Mouse (Mus musculus): ENCODE measurements around the gene Camkv. TPM values are rescaled to one million over a fixed set of nuclear protein-coding genes. Genes with fewer than 3 reads are reported as not detected.

The Camkv gene
- total RNA-seq, 2 experiments from 2014 or later = 333 to 354 TPM

DNA sequence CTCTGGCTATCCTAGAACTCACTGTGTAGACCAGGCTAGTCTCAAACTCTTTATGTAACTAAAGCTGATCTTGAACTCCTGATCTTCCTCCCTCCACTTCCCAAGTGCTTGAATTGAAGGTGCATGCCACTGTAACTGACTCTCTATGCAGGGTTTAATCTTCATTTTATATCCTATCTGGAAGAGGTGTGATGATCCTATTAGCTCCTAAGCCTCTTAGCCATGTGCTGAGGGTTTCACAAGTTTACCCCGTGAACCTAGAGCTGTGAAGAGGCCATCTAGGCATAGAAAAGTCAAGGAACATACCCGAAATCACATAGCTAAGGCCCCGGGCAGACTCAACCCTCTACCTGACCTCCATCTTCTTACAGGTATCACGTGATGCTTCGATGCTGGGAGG is 16.0 kb upstream of the Camkv start:
- intact Hi-C loops (cut with DNase I) = no loop called here
- no peak for DNase-seq

GRCm38 (mm10) chr9:107923021-107923420 is 12.5 kb upstream of the Camkv start:
- peak; percentile 37 for DNase-seq
- intact Hi-C loops (cut with DNase I) = no loop called here

GRCm38 (mm10) chr9:107923956-107924355 is 11.5 kb upstream of the Camkv start:
- DNase-seq = no peak
- intact Hi-C loops (cut with DNase I) = no loop called here

DNA sequence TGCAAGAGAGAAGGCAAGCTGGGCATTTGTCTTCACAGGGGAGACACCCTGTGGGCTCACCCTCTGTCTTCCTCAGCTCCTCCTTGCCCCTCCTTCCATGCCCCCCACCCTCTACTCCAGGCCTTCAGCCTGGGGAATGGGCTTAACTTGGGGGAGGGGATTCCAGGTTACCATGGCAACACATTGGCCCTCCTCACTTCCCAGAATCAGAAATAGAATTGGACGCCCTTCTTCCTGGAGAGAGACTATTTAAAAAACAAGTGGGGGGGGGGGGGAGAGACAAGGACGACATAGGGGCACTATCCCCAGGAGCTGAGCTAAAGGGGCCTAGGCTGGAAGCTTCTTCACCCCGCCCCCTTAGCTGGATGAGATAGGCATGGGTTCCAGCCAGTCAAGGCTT is 10.2 kb upstream of the Camkv start:
- intact Hi-C loops (cut with DNase I) = no loop called here
- no peak for DNase-seq

DNA sequence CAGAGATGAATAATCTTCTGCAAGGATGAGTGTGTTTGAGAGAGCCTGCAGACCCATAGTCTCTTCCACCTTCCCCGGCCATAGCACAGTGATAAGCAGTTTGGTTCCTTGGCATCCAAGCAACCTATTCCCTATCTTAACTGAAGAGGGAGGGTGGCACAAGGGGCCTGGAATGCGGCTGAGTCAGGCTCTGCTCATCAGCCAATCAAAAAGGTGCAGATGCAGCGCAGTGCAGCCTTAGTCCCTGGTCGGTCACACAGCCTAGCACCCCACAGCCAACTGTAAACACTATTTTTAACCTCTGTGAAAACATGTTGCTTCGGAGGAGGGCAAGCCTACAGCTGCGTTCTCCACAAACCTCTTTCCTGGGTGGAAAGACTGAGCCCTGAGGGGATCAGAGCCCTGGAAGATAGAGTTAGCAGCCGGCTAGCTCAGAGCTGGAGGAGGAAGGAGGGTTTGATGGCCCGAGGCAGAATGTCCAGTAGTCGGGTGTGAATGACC is 8.5 kb upstream of the Camkv start:
- DNase-seq = no peak
- intact Hi-C loops (cut with DNase I) = no loop called here

GRCm38 (mm10) chr9:107927749-107928148 is 7.7 kb upstream of the Camkv start:
- peak; percentile 68 for DNase-seq
- intact Hi-C loops (cut with DNase I) = no loop called here

DNA sequence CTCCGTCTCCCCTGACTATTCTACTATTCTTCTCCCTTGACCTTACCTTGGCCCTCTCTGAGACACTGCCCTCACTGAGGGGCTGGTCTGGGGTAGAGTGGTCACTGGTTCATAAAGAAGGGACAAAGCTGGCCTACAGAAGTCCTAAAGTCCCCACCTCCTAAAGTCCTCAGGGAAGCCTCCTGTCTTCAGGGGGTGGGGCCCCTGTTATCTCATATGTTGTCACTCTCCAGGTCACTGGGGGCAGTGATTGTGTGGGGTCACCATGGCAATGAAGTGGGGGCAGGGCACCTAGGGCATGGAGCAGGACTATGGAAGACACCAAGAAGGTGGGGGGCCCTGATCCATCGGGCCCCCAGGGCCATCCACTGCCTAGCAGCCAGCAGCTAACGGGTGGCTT is 7.3 kb upstream of the Camkv start, which contains the start of gene Actl11:
Gene Actl11 (plus strand): TSS at position 301 of the 400 bp plus-strand sequence.
- intact Hi-C loops (cut with DNase I) = no loop called here

GRCm38 (mm10) chr9:107932221-107932620 is 3.3 kb upstream of the Camkv start:
- no peak for DNase-seq
- intact Hi-C loops (cut with DNase I) = no loop called here

More for the DNA sequence above, 7.3 kb upstream of the Camkv start, which contains the start of gene Actl11:
- no peak for DNase-seq

DNA sequence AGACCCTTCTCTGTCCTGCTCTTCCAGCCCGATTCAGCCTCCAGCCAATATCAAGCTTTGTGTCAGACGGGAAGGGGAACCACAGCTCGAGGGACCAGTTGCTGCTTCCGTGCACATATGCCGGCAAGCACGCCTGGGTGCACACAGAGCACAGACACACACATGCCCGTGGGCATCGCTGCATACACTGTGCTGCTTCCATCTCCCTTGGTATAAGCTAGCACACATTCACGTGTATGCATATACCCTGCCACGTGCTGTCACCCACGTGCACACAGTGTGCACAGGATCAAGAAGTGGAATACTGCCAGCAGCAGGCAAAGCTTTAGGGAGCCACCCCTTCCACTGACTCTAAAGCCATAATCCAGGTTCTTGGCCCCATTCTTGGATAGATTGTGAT is 1.3 kb upstream of the Camkv start:
- intact Hi-C loops (cut with DNase I) = no loop called here
- peak; percentile 64 for DNase-seq

DNA sequence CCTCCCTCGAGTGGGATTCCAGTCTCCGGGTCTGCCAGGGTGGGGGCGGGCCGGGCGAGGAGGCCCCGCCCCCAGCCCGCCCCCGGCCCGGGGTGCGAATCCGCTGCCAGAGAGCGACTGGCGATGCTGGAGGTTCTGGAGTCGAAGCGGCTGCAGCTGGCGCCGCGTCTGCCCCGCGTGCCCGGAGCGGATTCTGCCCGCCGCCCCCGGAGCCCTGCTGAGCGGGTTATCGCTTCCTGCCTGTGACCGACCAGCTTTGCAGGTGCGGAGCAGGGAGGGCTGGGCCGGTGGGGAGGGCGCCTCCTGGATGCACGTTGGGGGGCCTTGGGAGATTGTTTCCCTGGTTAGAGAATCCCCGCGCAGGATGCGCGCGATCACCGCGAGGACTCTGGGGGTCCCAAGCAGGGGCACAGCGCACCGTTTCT is 328 bp downstream of the Camkv start:
- intact Hi-C loops (cut with DNase I) = no loop called here
- DNase-seq = peak; percentile 50

DNA sequence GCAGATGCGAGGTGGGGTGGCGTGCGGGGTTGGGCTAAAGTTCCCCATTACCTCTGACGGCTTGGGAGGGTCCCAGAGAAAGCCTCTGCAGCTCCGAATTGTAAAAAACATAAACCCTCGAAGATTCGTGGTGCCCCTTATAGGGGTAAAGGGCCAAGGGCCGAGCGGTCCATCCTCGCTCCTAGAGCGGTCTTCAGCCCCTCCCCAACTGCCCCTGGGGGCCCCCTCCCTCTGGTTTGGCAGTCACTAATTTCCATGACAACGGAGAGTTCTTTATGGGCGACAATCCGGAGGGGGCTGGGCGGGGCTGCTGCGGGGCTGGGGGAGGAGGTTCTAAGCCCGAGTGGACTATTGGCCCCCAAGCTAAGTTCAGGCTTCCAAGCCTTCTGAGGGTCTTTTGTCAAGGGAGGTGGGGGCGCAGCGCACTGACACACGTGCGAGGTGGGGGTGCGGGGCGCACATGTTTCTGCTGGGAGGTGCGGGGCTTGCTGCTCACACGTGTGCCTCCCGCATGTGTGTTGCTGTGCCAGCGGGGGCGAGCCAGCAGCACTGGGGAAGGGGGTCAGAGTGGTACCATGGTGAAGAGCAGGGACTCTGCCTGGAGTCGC is 845 bp downstream of the Camkv start:
- peak; percentile 39 for DNase-seq
- intact Hi-C loops (cut with DNase I) = no loop called here

DNA sequence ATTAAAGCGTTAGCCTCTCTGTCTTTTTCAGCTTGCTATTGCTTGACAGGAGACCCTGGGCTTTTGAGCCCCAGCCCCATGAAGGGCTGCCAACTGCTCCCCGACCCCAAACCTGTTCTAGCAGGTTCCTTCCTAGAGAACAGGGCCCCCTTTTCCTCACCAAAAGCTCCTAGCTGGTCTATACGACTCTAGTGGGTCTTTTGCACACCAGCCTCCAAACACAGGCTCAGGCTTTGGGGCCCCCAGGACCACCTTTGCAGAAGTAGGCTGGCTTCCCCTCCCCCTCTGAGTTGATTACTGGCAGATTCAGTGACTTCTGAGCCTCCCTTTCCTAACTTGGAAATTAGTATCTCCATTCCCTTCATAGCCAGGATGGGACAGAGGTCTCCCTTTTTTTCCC is 1.4 kb downstream of the Camkv start:
- no peak for DNase-seq
- intact Hi-C loops (cut with DNase I) = no loop called here

DNA sequence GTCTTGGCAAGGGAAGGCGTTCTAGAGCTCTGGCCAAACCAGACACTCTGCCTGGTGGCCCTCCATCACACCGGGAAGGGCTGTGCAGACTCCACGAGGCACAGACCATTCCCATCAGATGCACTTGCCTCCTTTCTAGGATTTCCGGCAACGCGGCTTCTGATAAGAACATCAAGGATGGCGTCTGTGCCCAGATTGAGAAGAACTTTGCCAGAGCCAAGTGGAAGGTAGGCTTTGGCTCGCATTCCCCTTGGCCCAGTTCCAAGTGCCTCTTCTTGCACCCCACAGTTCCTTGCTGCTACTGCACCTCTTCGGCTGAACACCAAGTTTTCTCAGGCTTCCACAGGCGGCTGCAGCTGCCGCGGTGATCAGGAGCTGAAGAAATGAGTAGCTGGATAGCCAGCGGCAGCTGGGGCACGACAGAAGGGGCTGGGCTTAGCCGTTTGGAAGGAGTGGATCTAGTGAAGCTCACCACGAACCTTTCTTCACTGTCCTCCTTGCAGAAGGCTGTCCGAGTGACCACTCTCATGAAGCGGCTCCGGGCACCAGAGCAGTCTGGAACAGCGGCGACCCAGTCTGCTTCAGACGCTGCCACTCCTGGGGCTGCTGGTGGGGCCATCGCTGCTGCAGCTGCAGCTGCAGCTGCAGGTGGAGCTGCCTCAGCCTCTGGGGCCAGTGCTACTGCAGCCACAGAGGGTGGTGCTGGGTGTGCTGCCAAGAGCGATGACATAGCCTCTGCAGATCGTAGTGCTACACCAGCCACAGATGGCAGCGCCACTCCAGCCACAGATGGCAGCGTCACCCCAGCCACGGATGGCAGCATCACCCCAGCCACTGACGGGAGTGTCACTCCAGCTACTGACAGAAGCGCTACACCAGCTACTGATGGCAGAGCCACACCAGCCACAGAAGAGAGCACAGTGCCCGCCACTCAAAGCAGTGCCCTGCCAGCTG is 12.0 kb downstream of the Camkv start:
- DNase-seq = peak; percentile 79
- intact Hi-C loops (cut with DNase I) = no loop called here

GRCm38 (mm10) chr9:107949184-107949921 is 13.9 kb downstream of the Camkv start:
- no peak for DNase-seq
- intact Hi-C loops (cut with DNase I) = no loop called here

DNA sequence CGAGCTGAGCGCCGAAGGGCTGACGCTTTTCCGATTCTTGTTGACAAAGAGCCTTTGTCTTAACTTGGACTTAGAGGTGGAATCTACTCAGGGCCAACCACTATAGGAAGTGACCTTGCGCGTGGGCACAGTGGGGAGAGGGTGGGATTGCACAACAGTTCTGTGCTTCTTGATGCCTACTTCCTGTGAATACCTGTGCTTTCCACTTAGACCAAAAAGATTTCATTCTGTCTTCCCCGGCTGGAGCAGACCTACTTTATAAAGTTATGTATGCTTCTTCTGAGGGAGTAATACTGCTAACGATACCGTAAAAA is 14.4 kb downstream of the Camkv start, which contains the start of gene Traip:
Gene Traip (plus strand): TSS at position 215 of the 314 bp plus-strand sequence.
- no peak for DNase-seq
- intact Hi-C loops (cut with DNase I) = no loop called here

- peak; percentile 94 for DNase-seq
- intact Hi-C loops (cut with DNase I) = no loop called here
These were observed 15.2 kb downstream of the Camkv start for GRCm38 (mm10) chr9:107950460-107951355.

DNA sequence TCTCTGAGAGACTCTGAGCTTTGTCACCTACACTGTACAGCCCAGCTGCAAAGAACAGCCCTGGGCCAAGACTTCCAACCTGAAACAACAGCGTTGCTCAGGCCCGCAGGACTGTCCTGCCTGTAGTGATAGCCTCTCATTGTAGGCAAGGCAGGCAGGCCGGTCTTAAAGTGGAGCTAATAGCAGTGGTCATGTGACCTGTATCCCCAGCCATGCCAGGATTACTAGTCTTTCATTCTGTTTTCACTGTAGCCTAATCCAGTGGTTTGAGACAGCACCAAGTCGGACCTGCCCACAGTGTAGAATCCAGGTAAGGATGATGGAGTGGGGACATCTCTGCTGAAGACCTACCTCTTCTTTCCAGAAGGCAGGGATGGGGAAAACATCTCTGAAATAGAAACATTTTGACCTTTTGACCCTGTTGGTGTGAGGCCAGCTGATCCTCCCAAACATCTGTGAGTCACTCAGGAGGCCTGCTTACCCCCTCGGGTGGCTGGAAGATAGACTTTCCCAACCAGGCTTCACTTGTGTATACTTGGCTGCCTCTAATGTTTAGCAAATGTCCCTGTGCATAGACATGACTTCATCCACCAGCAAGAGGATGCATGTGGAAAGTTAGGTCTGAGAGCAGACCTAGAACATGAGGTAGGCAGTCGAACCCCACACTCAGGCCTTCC is 20.3 kb downstream of the Camkv start:
- intact Hi-C loops (cut with DNase I) = no loop called here
- DNase-seq = no peak

DNA sequence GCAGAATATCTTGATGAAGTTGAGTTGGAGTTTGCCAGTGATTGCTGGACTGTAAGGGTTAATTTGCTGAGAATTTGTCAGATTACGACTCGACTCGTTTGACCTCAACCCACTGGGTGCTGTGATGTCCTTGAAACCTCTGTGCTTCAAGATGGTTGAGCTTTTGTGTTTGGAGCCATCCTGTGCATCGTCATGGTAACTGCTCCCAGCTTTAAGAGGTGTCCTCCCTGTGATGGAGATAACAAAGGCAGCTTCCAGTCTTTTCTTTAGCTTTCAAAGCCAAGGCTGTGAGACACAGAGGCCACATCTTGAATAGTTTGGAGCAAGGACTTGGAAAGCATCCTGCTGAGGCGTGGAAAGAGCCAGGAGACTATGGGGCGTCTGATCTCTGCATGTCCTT is 21.7 kb downstream of the Camkv start:
- intact Hi-C loops (cut with DNase I) = no loop called here
- no peak for DNase-seq

DNA sequence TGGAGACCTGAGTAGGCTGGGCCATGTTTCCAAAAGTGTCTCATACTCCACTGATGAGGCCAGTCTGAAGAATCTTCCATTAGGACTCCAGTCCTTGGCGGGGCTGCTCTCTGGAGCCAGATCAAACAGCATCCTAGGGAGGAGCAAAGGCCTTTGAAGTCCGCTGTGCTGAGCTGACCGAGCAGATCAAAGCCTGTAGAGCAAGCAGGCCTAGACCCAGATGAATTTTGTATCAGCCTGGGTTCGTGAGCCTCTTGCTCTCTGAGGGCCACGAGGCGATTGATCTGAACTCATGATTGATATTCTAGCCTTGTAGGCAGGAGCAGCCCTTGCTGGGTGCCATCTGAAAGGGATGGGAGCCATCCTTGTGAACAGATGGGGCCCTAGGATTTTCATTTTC is 24.4 kb downstream of the Camkv start:
- no peak for DNase-seq
- intact Hi-C loops (cut with DNase I) = loop anchor here (5.0 to 10.0 kb wide), 2 partner anchors 58 to 95 kb away; partner anchors contain the start of gene Amigo3
